Mouse (Mus musculus) liver, embryonic 13.5 days (tissue): ENCODE data around the gene P3h4. TPM values are rescaled to one million over a fixed set of nuclear protein-coding genes. Genes with fewer than 3 reads are reported as not detected.

Source experiments
- microRNA-seq: library from miRNA; unstranded; fragments of <30 nt; microRNA quantifications from one replicate; pipeline ENCODE4, GENCODE M21; 2016
- polyA plus RNA-seq: library from polyadenylated mRNA; unstranded; fragments of >200 nt; fragmentation: Nextera tagmentation; extraction: Ambion mirVana; gene quantifications from 2 replicates; pipeline ENCODE4 v1.2.1, GENCODE M21; 2015

The P3h4 gene
- polyA plus RNA-seq, 1 experiment from 2014 or later: 6.0 TPM

Small RNA genes within 50 kb of the gene (microRNA-seq; reads per million reads assigned to microRNA genes)
- gene Gm27374: not detected

Other genes with a start within 250 kb of the P3h4 start
- not detected in 2 replicates for gene Krt9, start 221.6 kb downstream of the P3h4 start, polyA plus RNA-seq
- 0.90 and 1.0 TPM in 2 replicates for gene Krt14, start 207.3 kb downstream of the P3h4 start, polyA plus RNA-seq
- not detected in 2 replicates for gene Krt16, start 165.9 kb downstream of the P3h4 start, polyA plus RNA-seq
- gene Krt17, start 153.8 kb downstream of the P3h4 start, polyA plus RNA-seq: 0.41 and 0.62 TPM in 2 replicates
- not detected in 2 replicates for gene Krt42, start 145.0 kb downstream of the P3h4 start, polyA plus RNA-seq
- gene Eif1, start 95.0 kb downstream of the P3h4 start, polyA plus RNA-seq: 1,883 and 1,943 TPM in 2 replicates
- gene Gast, start 80.4 kb downstream of the P3h4 start, polyA plus RNA-seq: not detected in 2 replicates
- 0.37 and 0.50 TPM in 2 replicates for gene Hap1, start 58.7 kb downstream of the P3h4 start, polyA plus RNA-seq
- 13.2 and 15.5 TPM in 2 replicates for gene Jup, start 17.1 kb downstream of the P3h4 start, polyA plus RNA-seq
- gene Fkbp10, start 861 bp upstream of the P3h4 start, polyA plus RNA-seq: 11.8 and 13.1 TPM in 2 replicates
- gene Nt5c3b, start 27.0 kb upstream of the P3h4 start, polyA plus RNA-seq: 25.1 and 27.6 TPM in 2 replicates
- gene Klhl10, start 27.1 kb upstream of the P3h4 start, polyA plus RNA-seq: 0.08 and 0.24 TPM in 2 replicates
- 2.4 and 2.6 TPM in 2 replicates for gene Klhl11, start 57.9 kb upstream of the P3h4 start, polyA plus RNA-seq
- gene Acly, start 113.2 kb upstream of the P3h4 start, polyA plus RNA-seq: 86.2 and 108 TPM in 2 replicates
- gene Ttc25, start 130.8 kb upstream of the P3h4 start, polyA plus RNA-seq: 0.08 and 0.16 TPM in 2 replicates
- gene Cnp, start 160.1 kb upstream of the P3h4 start, polyA plus RNA-seq: 13.2 and 14.1 TPM in 2 replicates
- 19.9 and 20.9 TPM in 2 replicates for gene Nkiras2, start 204.4 kb upstream of the P3h4 start, polyA plus RNA-seq
- gene Dnajc7, start 205.3 kb upstream of the P3h4 start, polyA plus RNA-seq: 70.7 and 86.2 TPM in 2 replicates